Mouse (Mus musculus): ENCODE results near the gene Setdb1.

DNA sequence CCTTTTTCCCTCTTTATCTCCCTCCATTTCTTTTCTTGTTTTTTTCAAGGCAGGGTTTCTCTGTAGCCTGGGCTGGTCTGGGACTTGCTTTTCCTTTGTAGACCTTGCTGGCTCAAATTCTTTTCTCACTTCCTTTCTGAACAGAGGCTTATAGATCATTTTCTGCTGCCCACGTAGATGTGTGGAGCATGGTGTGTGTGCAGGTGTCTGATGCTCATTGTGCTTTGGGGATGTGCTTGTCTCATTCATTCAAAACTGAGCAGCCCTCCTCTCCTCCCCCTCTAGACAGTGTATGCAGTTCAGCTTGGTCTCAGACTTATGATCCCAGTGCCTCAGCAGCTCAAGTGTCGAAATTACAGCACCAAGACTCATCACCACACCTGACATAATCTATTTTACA lies 37.9 kb downstream of the Setdb1 start:
- no peak for TF ChIP-seq CTCF (IDR thresholded peaks at IDR 0.05; ENCODE audit: control insufficient read depth, insufficient read depth, insufficient read length)
- TF ChIP-seq USF1 (IDR thresholded peaks at IDR 0.05; ENCODE audit: low read depth), result no peak
- no peak for TF ChIP-seq FOSL1 (IDR thresholded peaks at IDR 0.05; ENCODE audit: insufficient read depth, low read length, poor library complexity, severe bottlenecking)
- no peak for TF ChIP-seq MYOD1 (IDR thresholded peaks at IDR 0.05; ENCODE audit: control insufficient read depth, insufficient read length, low read depth)
- TF ChIP-seq CEBPB (IDR thresholded peaks at IDR 0.05; ENCODE audit: low read depth), result no peak

Data from C2C12 (cell line).